Mouse (Mus musculus) adrenal gland, adult (tissue): ENCODE data around the gene Slc39a10.
"Not testable (repeated sequence)": the region's sequence is repeated elsewhere in the genome, so short reads cannot be mapped to it uniquely, and the experiment has no call there.

Experiments used
- DNase-seq, 2 experiments: peaks; one replicate each; pipeline ENCODE4 v3.0.0; 2022 to 2023; ENCODE audit warnings: low spot score in 1 of 2; ENCODE audit not compliant: inconsistent age in 2 of 2

Slc39a10 gene

GRCm38 (mm10) chr1:46864175-46864885 lies 28.3 kb downstream of the Slc39a10 start:
- DNase-seq = peak; percentile 9 to 48

- no peak for DNase-seq
Measured at GRCm38 (mm10) chr1:46863434-46863833, 29.2 kb downstream of the Slc39a10 start.

DNA sequence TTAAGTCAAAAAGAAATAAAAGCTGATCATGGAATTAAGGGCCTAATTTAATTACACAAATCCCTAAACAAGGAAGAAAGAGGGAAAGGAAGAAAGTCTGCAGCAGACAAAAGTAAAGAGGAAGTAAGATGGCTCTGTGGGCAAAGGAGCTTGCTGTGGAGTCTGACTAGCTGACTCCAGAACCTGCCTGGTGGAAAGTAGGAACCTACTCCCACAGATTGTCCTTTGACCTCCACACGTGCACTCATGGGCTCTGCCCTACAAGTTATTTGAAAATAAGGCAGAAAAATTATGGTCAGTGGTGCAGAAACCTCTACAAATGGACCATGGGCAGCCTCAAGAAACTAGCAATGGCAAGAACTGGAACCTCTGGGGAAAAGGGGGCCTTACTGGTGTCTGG lies 32.6 kb downstream of the Slc39a10 start:
- DNase-seq = no peak

GRCm38 (mm10) chr1:46858579-46858978 lies 34.1 kb downstream of the Slc39a10 start:
- no peak for DNase-seq

DNA sequence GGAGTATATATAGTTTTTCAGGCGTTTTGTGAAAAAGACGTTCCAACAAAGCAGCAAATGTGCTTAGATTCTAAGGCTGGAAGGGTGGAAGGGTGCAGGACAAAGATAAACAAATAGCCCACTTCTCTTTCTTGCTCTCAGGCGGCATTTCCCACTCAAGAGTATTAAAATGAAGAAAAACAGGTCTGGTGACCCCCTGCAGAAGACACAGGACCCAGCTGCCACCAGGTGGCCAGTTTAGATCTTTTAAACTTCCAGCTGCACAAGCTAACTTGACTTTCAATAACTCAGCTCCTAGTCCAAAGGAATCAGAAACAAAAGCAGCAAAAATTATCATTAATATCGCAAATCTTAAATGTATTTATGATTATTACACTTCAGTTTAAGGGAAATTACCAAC lies 36.2 kb downstream of the Slc39a10 start:
- DNase-seq = no peak

DNA sequence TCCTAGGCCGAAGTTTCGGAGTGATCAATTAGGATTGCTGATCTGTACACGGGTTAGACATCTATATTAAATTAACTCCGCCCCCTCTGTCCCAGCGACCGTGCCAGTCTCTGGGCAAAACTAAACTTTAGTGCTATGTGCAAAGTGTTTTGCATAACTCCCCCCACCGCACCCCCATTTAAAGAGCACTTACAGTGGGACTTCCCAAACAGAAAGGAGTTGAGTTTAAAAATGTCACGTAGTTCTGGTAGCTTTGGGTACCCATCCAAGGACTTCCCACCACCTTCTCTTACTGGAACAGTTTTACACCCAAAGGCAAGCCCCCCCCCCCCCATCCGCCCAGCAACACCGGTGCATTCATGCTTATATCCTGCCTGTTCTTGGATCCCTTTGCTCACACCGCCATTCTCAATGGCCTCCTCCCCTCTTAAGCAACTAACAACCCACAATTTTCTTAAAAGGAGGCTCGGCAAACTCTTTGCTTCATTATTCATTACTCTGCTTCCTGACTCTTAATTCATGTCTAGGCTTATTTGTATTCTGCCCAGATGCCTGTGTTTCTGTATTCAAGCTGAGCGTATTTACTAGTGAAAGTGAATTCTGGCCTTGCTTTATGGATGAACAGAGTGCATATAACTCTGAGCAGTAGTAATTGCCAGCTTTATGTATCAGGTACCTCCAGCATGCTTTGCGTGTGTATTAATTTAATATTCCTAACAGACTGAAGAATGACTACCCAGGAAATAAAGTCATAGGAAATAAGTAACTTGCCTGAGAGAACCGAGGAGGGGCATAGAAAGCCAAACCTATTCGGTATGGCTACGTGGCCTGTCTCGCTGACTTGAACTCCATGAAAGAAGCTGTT lies 38.4 kb downstream of the Slc39a10 start:
- DNase-seq = no peak

DNA sequence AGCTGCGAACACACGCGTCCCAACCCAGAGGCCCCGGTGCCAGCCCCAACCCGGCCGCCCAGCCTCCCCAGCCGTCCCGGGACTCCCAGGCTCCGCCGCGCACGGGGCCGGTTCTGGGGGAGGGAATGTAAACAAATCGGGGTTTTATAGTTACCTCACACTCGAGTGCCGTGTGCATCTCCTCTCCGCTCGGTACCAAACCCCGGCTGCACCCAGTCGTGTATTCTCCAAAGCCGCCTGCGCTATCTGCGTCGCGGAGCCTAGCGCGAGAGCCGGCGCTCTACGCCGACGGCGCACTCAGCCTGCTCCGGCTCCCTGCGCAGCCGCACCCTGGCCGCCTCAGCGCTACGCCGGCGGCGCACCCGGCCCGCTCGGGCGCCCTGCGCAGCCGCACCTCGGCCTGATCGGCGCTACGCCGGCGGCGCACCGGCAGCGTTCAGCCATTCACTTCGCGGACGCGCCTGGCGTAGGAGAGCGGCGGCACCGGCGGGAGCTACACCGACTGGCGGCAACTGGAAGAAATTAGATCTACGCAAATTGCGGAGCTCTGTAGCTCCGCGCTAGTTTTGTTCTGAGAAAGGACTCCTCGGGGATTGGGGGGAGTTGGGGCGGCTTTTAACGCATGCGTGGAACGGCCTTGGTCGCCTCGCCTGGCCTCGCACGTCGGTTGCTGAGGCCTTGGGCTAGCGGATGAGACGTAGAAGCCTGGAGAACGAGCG lies 39.2 kb downstream of the Slc39a10 start:
- DNase-seq = peak; percentile 98 to 100

DNA sequence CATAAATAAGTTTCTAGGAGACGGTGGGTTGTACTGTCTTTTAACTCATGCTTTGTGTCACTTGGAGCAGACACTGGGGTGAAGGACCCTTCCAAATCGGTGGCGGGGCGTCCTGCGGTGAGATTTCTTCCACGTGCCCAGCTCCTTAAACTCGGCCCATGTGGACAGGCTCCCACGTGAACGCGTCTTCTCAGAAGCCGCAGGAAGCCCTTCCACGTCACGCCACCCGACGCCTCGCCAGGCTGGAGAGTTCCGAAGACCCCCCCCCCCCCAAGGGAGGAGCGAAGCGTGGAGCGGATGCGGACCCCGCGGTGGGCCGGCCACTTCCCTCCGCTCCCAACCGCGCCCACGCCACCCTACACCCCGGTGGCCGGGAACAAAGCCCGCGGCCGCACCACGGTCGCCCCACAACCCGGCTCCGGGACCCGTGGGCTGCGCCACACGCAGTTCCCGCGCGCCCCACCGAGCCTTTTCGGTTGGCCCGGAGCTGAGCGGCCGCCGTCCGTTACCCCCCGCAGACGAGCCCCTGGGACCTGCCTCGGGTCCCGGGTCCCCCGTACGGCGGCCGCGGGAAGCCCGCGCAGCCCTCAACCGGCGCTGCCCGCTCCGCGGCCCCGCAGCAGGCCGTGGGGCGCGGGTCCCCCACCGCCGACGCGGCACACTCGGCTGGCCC lies 39.9 kb downstream of the Slc39a10 start:
- DNase-seq = peak in 1 of 2 experiments; percentile 72

DNA sequence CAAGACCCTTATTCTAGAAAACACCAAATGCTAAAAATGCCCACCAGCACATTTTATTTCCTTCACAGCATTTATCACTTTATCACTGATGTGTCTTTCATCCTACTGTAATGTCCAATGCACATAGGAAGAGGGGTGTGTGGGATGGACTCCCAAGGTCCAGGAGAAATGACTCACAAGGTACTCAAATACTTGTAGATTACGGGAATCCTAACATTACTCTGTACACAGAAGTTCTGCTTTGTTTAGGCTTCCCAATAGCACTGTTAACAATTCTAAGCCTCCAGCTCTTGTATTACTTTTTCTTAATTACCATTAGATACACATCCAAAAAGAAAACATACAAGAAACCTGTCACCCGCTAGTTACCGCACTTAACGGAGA lies 40.4 kb downstream of the Slc39a10 start:
- DNase-seq = peak in 1 of 2 experiments; percentile 87

DNA sequence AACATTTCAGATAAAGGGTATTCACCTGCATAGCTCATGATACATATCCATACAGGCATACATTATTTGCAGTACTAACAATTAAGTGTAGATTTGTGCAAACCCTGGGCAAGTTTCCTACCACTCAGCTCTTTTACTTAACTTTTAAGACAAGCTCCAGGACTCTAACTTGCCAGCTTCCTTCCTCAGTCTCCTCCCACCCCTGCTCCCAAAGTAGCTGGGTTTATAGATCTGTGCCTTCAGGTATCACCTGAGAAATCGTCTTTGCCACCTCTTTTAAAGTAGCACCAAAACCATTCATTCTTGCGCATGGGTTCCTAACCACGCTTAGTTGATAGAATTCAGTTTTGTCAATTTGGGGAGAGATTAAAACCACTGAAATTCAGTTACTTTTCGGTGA lies 41.1 kb downstream of the Slc39a10 start:
- no peak for DNase-seq

DNA sequence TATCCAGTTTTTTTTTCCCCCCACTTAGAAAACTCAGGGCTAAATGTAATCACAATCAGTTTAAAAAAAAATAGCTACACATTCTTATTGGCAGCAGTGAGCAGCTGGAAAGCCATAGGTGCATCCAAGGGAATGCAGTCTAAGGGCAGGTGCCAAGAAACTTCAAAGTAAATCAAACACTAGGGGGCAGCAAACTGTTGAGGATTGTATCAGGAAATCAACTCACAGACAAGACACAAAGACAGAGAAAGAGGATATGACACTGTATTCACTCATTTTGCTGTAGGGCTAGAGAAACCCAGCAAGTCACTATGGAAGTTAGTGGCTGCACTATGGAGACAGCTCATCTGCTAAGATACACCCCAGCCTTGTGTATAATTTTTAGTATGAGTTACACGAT lies 42.9 kb downstream of the Slc39a10 start:
- DNase-seq = peak; percentile 52 to 94

- no peak for DNase-seq
Measured at GRCm38 (mm10) chr1:46845221-46845620, 47.4 kb downstream of the Slc39a10 start.

DNA sequence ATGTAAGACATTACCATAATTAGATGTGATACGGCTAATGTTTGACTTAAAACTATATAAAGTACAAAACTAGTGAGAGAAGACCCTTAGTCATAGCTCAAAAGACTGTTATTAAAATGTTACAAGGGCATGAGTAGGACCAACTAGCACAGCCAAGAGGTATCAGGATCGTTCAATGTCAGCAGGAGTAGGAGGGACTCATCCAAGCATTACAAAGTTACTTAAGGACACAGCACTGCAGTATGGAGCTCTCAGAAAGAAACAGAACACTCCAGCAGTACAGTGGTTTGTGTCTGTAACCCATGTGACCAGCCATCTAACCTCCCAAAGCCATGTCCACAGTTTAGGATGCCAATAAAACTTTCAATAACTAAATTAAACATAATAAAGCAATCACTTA lies 48.4 kb downstream of the Slc39a10 start:
- DNase-seq = peak in 1 of 2 experiments; percentile 20

DNA sequence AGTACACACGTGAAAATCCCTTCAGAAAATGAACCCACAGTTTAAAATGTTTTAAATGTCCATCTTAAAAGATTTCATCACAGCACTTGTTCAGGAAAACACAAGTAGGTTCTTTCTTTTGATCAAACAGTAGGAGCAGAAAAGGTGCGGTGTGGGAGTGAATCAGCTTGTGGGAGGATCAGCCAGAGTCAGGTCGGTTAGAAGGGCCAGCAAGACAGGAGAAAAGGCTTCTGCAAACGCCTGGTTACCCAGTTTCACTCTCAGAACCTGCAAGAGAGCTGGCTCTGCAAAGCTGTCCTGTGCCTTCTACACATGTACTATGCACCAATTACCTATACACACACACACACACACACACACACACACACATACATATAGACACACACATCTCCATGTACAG lies 49.2 kb downstream of the Slc39a10 start:
- DNase-seq = peak in 1 of 2 experiments; percentile 34

DNA sequence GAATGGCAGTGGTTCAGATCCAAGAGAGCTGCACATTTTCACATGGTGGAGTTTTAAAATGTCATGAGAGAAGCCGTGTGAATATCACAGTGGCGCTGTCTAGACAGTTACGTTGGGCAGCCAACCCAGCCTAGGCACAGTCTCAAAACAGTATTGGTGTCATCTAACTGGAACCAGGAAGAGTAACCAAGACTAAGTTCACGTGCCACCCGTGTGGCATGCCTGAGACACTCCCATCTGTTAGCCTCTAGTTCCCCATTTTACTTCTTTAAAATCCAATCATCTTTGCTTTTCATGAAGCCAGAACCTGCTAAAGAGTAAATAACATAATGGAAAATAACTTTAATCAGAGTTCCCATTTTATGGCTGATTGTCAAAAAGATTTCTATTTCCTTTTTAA lies 60.7 kb downstream of the Slc39a10 start:
- no peak for DNase-seq

- no peak for DNase-seq
Measured at GRCm38 (mm10) chr1:46830066-46830843, 62.4 kb downstream of the Slc39a10 start.

GRCm38 (mm10) chr1:46822256-46822972 lies 70.2 kb downstream of the Slc39a10 start:
- DNase-seq = no peak

DNA sequence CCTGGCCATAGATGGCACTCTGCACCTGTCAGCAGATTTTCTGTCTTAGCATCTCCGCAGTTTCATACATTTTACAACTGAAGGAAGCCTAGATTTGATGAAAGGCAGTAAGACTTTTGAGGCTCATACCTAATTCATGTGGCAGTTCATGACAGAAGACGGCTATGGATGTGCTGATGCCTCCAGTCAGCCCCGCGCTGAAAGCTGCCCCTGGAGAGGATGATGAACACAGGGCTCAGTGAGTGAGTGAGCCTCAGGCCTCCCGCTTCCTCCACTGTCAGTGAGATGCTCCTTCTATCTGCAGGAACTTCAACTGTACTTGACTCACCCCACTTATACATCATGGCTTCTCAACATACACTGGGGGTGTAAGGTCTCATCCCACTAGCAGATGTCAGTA lies 74.7 kb downstream of the Slc39a10 start:
- no peak for DNase-seq

DNA sequence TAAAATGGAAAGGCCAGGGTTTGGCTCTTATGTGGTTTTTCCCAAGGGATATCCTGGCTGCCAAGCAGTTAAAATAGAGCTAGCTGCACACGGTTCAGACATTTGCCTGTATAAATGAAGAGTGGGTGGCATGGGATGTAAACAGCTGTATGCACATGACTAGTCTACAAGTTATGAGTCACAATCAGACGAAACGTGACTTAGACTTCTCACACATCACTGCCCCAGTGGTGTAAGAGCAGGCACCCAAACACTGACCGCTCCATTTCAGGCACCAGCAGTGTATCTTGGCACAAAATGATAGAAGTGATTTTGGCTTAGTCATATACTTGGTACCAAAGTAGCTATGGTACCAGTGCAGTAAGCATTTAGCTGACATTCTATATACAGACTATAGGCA lies 84.0 kb downstream of the Slc39a10 start:
- DNase-seq = not testable (repeated sequence)

- no peak for DNase-seq
Measured at GRCm38 (mm10) chr1:46805074-46805473, 87.6 kb downstream of the Slc39a10 start.
